Mouse (Mus musculus) urinary bladder, postnatal 25 days (tissue): ENCODE measurements around the gene Col6a4.

Experiments
- DNase-seq: peaks from one replicate; pipeline ENCODE4 v3.0.0; 2022; ENCODE audit warnings: low spot score

The Col6a4 gene

GRCm38 (mm10) chr9:105960533-105960932 is 136.1 kb downstream of the Col6a4 start, which contains the start of gene Col6a5:
TSS of gene Col6a5 (minus strand) at chr9:105960643.
- no peak for DNase-seq

DNA sequence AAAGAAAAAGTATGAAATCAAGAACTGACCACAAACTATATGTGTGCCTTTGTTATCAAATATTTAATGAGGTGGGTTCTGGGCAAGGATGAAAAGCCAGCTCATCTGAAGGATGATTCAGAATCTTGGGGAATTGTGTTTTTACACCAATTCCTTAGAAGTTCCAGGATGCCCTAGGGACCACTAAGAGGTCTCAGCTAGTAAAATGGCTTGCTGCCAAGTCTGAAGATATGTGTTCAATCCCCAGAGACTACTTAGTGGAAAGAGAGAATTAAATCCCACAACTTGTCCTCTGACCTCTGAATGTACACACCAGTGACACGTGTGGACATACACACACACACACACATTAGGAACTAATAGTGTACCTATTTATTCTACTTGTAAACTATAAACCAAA is 137.5 kb downstream of the Col6a4 start:
- no peak for DNase-seq

DNA sequence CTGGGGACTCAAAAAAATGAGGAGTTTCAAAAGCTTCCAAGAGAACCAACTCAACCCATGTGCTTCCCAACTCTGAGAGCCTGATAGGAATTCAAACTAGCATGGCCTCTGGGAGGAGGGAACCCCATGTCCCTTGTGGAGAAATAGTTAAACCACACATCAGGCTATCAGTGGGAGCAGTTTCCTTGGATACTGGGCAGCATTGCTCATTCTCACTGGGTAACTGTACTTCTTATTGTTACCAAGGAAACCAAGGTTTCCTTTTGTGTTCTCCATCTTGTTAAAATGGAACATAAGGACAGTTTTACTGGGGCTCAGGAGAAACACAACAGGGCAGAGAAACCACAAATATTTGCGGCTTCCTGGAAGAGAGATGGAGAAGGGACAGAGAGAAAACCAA is 146.8 kb downstream of the Col6a4 start:
- DNase-seq, result no peak

DNA sequence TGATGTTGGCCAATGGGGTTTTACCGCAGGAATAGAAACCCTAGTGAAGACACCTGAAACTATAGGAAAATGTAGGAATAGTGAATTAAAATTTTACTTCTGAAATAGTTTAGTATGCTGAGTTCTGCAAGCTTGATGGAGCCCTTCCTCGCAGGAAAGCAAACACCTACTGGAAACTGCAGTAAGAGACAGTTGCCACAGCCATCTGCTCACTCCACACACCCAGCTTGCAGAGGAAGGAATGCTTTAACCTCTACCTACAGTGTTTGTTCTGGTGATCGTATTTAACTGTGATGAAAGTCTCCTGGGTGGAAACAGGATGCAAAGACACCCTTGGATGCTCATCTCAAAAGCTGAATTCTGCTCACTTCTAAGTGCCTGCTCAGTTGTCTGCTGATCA is 149.0 kb downstream of the Col6a4 start:
- no peak for DNase-seq
